Mouse (Mus musculus) limb, embryonic 10.5 days (tissue): ENCODE data around the gene Csk. TPM values are rescaled to one million over a fixed set of nuclear protein-coding genes. Genes with fewer than 3 reads are reported as not detected.

ENCODE experiments used
- DNase-seq: peaks from one replicate; pipeline ENCODE4 v3.0.0-alpha.2; 2017; ENCODE audit warnings: low spot score
- H3K27ac ChIP-seq: fragments of 300-500 bp; sonication (generic); 2 replicates; pipeline ENCODE4 v1.5.1; 2016; ENCODE audit warnings: mild to moderate bottlenecking
- H3K27me3 ChIP-seq: fragments of 300-500 bp; sonication (generic); 2 replicates; pipeline ENCODE4 v1.6.1; 2016; ENCODE audit warnings: low read depth, mild to moderate bottlenecking; ENCODE audit not compliant: poor library complexity, severe bottlenecking
- H3K36me3 ChIP-seq: fragments of 300-500 bp; sonication (generic); 2 replicates; pipeline ENCODE4 v1.6.1; 2016; ENCODE audit warnings: mild to moderate bottlenecking, moderate library complexity
- H3K4me1 ChIP-seq: fragments of 300-500 bp; sonication (generic); 2 replicates; pipeline ENCODE4 v1.6.1; 2016
- H3K4me3 ChIP-seq: fragments of 300-500 bp; sonication (generic); 2 replicates; pipeline ENCODE4 v1.5.1; 2016; ENCODE audit warnings: mild to moderate bottlenecking, moderate library complexity
- H3K9me3 ChIP-seq: fragments of 300-500 bp; sonication (generic); replicated peaks from 2 replicates; pipeline ENCODE4 v1.6.1; 2016; ENCODE audit warnings: mild to moderate bottlenecking
- WGBS: fragments of 180-500 bp; shearing (Covaris S2); methylation state at CpG from one replicate; pipeline ENCODE4 v1.1.7; 2016; 5-methylcytosine and 5-hydroxymethylcytosine counted together
- polyA plus RNA-seq: library from polyadenylated mRNA; unstranded; fragments of >200 nt; fragmentation: Nextera tagmentation; extraction: Ambion mirVana; gene quantifications from 2 replicates; pipeline ENCODE4 v1.2.1, GENCODE M21; 2016

Csk gene
- polyA plus RNA-seq, 1 experiment from 2014 or later, result 40.1 TPM

- no peak overlapping the region for H3K4me3 ChIP-seq
- DNase-seq, result no peak
- H3K27ac ChIP-seq, result no peak overlapping the region
- 55% methylated on average over 8 of the region's 8 CpGs for WGBS
- no peaks in the 10 kb centered on the region for H3K9me3 ChIP-seq
- no peaks in the 10 kb centered on the region for H3K36me3 ChIP-seq
- H3K27me3 ChIP-seq, result peaks cover 24% of the 10 kb centered on the region
- H3K4me1 ChIP-seq, result peaks cover 30% of the 10 kb centered on the region
Observed at GRCm38 (mm10) chr9:57602098-57602497, 51.3 kb downstream of the Csk start.

GRCm38 (mm10) chr9:57601353-57601706 lies 52.1 kb downstream of the Csk start:
- H3K4me3 ChIP-seq, result no peak overlapping the region
- H3K36me3 ChIP-seq, result no peaks in the 10 kb centered on the region
- no peak overlapping the region for H3K27ac ChIP-seq
- H3K27me3 ChIP-seq, result peaks cover 16% of the 10 kb centered on the region
- H3K9me3 ChIP-seq, result no peaks in the 10 kb centered on the region
- 62% methylated on average over 2 of the region's 2 CpGs for WGBS
- no peak for DNase-seq
- peaks cover 29% of the 10 kb centered on the region for H3K4me1 ChIP-seq

DNA sequence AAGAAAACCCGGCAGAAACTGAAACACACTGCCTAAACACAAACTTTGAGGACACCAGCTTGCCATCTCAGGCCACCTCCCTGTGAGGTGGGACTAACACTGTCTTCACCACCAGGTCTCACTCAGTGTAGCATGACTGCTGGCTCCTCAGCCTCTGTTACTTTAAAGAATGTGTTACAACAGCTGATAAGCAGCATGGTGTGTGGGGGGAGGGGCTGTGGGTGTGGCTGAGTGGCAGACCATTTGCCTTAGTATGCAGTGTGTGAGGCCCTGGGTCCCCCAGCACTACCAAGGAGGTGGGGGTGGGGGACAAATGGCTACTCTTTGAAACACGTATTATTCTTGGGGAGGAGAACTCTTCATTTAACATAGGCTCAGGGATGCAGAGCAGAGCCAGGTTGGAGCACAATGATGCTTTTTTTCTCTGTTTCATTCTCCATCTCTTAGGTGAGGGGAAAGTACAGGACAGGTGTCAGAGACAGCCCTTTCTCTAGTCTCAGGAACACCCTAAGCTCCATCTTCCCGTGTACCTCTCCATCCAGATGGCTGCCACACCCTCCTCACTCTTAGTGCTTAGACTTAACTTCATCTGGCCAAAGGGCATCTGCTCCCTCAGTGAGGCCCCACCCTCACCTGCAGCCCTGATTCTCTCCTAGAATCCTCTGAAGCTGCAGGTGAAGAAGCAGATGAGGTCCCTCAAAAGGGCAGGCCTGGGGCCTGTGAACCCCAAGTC lies 52.6 kb downstream of the Csk start:
- H3K9me3 ChIP-seq, result no peaks in the 10 kb centered on the region
- H3K4me3 ChIP-seq, result no peak overlapping the region
- H3K36me3 ChIP-seq, result no peaks in the 10 kb centered on the region
- H3K4me1 ChIP-seq, result peaks cover 24% of the 10 kb centered on the region
- no peak for DNase-seq
- peaks cover 11% of the 10 kb centered on the region for H3K27me3 ChIP-seq
- 11% methylated on average over 3 of the region's 3 CpGs for WGBS
- H3K27ac ChIP-seq, result no peak overlapping the region

- Histone ChIP-seq H3K36me3 (peaks cover 12% of the 10 kb centered on the region), H3K4me1 (peaks cover 24% of the 10 kb centered on the region), H3K4me3 (no peak overlapping the region), H3K27me3 (no peaks in the 10 kb centered on the region), H3K27ac (no peak overlapping the region), H3K9me3 (no peaks in the 10 kb centered on the region)
- WGBS, result 56% methylated on average over 8 of the region's 8 CpGs
- no peak for DNase-seq
Observed at GRCm38 (mm10) chr9:57598851-57599563, 54.4 kb downstream of the Csk start.

- H3K27me3 ChIP-seq, result no peaks in the 10 kb centered on the region
- H3K9me3 ChIP-seq, result no peaks in the 10 kb centered on the region
- DNase-seq, result no peak
- H3K27ac ChIP-seq, result no peak overlapping the region
- H3K36me3 ChIP-seq, result peaks cover 21% of the 10 kb centered on the region
- H3K4me3 ChIP-seq, result no peak overlapping the region
- H3K4me1 ChIP-seq, result peaks cover 24% of the 10 kb centered on the region
- 26% methylated on average over 4 of the region's 4 CpGs for WGBS
Observed at GRCm38 (mm10) chr9:57597929-57598382, 55.5 kb downstream of the Csk start.

- H3K27ac ChIP-seq, result no peak overlapping the region
- H3K36me3 ChIP-seq, result peaks cover 22% of the 10 kb centered on the region
- no peaks in the 10 kb centered on the region for H3K27me3 ChIP-seq
- no peak for DNase-seq
- no peak overlapping the region for H3K4me3 ChIP-seq
- WGBS, result 90% methylated on average over 8 of the region's 8 CpGs
- H3K9me3 ChIP-seq, result no peaks in the 10 kb centered on the region
- H3K4me1 ChIP-seq, result peaks cover 24% of the 10 kb centered on the region
Observed at GRCm38 (mm10) chr9:57597265-57597664, 56.2 kb downstream of the Csk start.

DNA sequence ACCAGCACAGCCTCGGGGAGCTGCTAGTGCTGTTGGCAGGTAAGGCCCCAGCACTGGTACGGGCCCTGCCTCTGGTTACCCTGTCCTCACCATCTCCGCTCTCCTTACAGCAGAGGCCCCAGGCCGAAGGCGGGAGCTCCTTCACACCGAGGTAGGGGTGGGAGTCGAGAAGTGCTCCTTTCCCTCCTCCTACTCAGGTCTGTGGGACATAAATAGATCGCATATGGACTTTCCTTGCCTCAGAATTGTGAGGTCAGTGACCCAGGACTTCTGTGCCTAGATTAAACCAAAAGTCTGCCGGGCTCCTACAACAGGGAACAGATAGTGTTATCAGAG lies 59.3 kb downstream of the Csk start:
- no peaks in the 10 kb centered on the region for H3K27me3 ChIP-seq
- H3K4me3 ChIP-seq, result no peak overlapping the region
- 77% methylated on average over 9 of the region's 9 CpGs for WGBS
- H3K9me3 ChIP-seq, result no peaks in the 10 kb centered on the region
- DNase-seq, result no peak
- H3K4me1 ChIP-seq, result peaks cover 27% of the 10 kb centered on the region
- peak overlapping the region; percentile 0; the same call in 1 of the 2 replicates for H3K27ac ChIP-seq
- peaks cover 22% of the 10 kb centered on the region for H3K36me3 ChIP-seq

DNA sequence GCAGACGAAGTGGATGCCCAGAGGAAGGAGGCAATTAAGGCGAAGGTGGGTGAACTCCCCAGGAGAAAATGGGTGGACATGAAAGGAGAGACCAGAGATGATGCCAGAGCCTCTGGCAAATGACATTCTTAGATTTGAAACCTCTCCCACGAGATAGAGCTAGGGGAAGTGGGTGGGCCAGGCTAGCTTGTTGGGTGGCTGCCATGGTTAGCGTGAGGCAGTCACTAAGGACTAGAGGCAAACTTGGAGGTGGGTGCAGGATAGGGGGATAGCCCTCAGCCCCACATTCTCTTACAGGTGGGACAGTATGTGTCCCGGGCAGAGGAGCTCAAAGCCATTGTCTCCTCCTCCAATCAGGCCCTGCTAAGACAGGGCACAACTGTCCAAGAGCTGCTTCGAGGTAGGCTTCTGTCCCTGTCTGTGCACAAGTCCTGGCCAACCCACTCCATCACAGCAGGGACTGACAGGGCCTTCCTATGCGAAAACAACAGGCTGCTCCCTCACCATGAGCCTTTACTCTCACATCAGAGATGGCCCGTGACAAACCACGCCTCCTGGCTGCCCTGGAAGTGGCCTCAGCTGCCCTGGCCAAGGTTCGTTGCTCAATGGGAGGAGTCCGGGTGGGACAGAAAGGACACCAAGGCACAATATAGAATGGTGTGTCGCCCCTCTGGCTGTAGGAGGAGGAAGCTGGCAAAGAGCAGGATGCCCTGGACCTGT lies 59.8 kb downstream of the Csk start:
- peaks cover 26% of the 10 kb centered on the region for H3K4me1 ChIP-seq
- no peaks in the 10 kb centered on the region for H3K27me3 ChIP-seq
- no peak overlapping the region for H3K4me3 ChIP-seq
- 56% methylated on average over 12 of the region's 12 CpGs for WGBS
- no peaks in the 10 kb centered on the region for H3K9me3 ChIP-seq
- peaks cover 22% of the 10 kb centered on the region for H3K36me3 ChIP-seq
- no peak for DNase-seq
- H3K27ac ChIP-seq, result peak overlapping the region; percentile 0; the same call in 1 of the 2 replicates

- Histone ChIP-seq H3K4me3 (0 out of 2 replicates have a peak overlapping the region, but pooled peaks have one; percentile 82), H3K4me1 (peaks cover 22% of the 10 kb centered on the region), H3K27me3 (no peaks in the 10 kb centered on the region), H3K36me3 (peaks cover 40% of the 10 kb centered on the region), H3K27ac (no peak overlapping the region), H3K9me3 (no peaks in the 10 kb centered on the region)
- no peak for DNase-seq
- WGBS, result 36% methylated on average over 5 of the region's 5 CpGs
Observed at GRCm38 (mm10) chr9:57590726-57591125, 62.7 kb downstream of the Csk start.

DNA sequence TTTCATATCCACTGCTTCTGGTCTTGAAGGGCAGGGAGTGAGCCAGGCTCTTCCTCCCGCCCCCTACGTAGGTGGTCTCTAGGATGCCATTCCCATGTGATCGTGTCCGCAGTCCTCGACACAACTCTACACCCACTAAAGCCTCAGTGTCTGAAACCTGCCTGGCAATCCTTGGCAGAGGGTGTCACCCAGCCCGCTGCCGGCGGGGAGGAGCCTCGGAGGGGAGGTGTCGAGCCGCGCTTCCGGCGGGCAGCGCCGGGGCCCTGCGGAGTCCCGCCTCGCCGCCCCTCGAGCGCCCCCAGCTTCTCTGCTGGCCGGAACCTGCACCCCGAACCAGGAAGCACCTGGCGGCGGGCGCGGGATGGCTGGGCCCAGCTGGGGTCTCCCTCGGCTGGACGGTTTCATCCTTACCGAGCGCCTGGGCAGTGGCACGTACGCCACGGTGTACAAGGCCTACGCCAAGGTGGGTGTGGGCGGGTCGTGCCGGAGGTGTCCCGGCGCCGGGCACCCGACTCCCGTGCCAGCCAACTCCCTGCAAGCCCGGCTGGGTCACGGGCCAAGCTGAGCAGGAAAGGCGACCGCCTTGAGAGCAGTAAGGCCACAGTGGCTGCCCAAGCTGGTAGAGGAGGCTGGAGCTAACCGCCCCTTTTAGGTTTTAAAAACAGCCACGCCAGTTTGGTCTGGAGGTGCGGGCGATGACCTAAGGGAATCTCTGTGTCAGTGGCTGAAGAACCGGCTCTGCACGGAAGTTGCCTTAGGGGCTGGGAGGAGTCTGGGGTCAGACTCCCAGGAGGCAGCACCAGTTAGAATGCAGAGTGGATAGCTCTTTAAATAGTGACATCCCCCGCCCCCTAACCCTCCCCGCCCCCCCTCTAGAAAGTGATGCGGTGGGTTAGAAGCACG lies 64.0 kb downstream of the Csk start, which contains the start of gene Ulk3:
Gene Ulk3, plus strand, starts transcription at position 229 of the 903 bp plus-strand sequence.
- DNase-seq, result peak; percentile 80
- H3K9me3 ChIP-seq, result no peaks in the 10 kb centered on the region
- WGBS, result under 1% methylated on average over 58 of the region's 58 CpGs
- peaks cover 41% of the 10 kb centered on the region for H3K36me3 ChIP-seq
- H3K4me1 ChIP-seq, result peaks cover 22% of the 10 kb centered on the region
- H3K4me3 ChIP-seq, result peak within 1 kb of the TSS; percentile 82
- no peaks in the 10 kb centered on the region for H3K27me3 ChIP-seq
- peak within 1 kb of the TSS; percentile 87 for H3K27ac ChIP-seq

DNA sequence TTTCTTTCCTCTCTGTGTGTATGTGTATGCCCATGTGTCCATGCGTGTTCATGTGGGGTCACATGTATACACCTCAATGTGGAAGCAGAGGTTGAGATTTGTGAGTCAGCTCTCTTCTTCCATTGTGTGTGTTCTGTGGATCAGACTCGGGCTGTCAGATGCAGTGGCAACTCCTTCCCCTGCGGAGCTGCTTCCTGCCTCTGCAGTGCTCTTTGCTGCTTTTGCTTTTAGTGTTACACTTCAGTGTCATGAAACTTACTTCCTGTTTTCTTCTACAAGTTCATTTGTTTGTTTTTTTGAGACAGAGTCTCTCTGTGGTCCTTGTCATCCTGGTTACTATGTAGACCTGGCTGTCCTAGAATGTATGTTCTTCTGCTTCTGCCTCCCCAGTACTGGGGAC lies 68.4 kb downstream of the Csk start:
- DNase-seq, result no peak
- Histone ChIP-seq H3K27me3 (no peaks in the 10 kb centered on the region), H3K9me3 (no peaks in the 10 kb centered on the region), H3K36me3 (peaks cover 71% of the 10 kb centered on the region), H3K4me3 (no peak overlapping the region), H3K27ac (no peak overlapping the region), H3K4me1 (peaks cover 13% of the 10 kb centered on the region)
- WGBS, result 85% methylated on average over 3 of the region's 3 CpGs

- peaks cover 53% of the 10 kb centered on the region for H3K36me3 ChIP-seq
Observed at GRCm38 (mm10) chr9:57577144-57577849, 76.1 kb downstream of the Csk start.

More at GRCm38 (mm10) chr9:57577144-57577849, 76.1 kb downstream of the Csk start:
- H3K4me3 ChIP-seq, result no peak overlapping the region
- H3K27ac ChIP-seq, result no peak overlapping the region
- no peaks in the 10 kb centered on the region for H3K27me3 ChIP-seq
- H3K9me3 ChIP-seq, result no peaks in the 10 kb centered on the region
- 86% methylated on average over 6 of the region's 6 CpGs for WGBS
- DNase-seq, result no peak
- no peaks in the 10 kb centered on the region for H3K4me1 ChIP-seq
